18 mouse cellular contexts compared by ENCODE assay signal in the genomic region with DNA sequence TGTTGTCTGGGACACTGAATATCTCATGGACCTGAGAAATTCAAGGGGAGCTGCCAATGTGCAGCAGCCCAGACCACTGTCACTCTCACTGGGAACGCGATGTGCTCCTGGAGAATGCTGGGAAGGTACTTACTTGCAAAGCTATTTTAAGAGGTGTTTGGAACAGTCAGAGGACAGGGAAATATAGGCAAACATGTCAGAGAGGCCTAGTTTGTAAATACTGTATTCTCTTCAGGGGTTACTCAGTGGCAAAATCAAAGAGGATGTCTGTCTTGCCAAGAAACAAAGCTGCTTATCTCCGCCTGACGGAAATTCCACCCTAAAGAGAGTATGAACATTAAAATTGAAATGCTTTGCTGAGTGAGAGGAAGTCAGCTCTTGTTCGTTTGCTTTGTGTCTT. TPM values are rescaled to one million over a fixed set of nuclear protein-coding genes. Genes with fewer than 3 reads are reported as not detected.
DNase-seq lines count a peak whose midpoint lies in the region; ATAC-seq and TF ChIP-seq lines count a peak whose summit lies in the region.
"Had no signal": no experiment of that assay in that cellular context is flagged by ENCODE, and none has a peak within 500 bp of the region (broad histone marks: within the 10 kb centered on the region; RNA-seq: fewer than 3 reads in every experiment).

No protein-coding gene starts in this region.

- no peaks in the 10 kb centered on the region for H3K27me3 ChIP-seq in kidney, adult 2 months (replicated peaks; ENCODE audit: control insufficient read depth, insufficient read depth, low read length)
- no peaks in the 10 kb centered on the region for H3K27me3 ChIP-seq in kidney, embryonic 16.5 days (ENCODE audit: insufficient read depth, low read length)
- no peaks in the 10 kb centered on the region for H3K27me3 ChIP-seq in heart, adult 2 months (ENCODE audit: control insufficient read depth, insufficient read depth, low read length)
- no peaks in the 10 kb centered on the region for H3K27me3 ChIP-seq in heart, embryonic 16.5 days (ENCODE audit: control insufficient read depth, insufficient read depth, low read length)
- H3K27me3 ChIP-seq: forebrain, embryonic 15.5 days; liver, embryonic 13.5 days had no signal

- no peak overlapping the region for H3K27ac ChIP-seq in kidney, adult 2 months (ENCODE audit: insufficient read depth, low read depth, low read length)
- no peak overlapping the region for H3K27ac ChIP-seq in kidney, embryonic 16.5 days (ENCODE audit: low read length)
- peak overlapping the region; percentile 67 for H3K27ac ChIP-seq in heart, adult 2 months
- H3K27ac ChIP-seq in heart, embryonic 16.5 days (ENCODE audit: low read length): peak overlapping the region; percentile 97
- H3K27ac ChIP-seq: forebrain, embryonic 15.5 days; hindbrain, postnatal 0 days; layer of hippocampus, adult 2 months; liver, embryonic 13.5 days had no signal

- H3K4me1 ChIP-seq in kidney, adult 2 months (ENCODE audit: control insufficient read depth, insufficient read depth, low read length): no peaks in the 10 kb centered on the region
- no peaks in the 10 kb centered on the region for H3K4me1 ChIP-seq in kidney, embryonic 16.5 days (ENCODE audit: insufficient read depth, low read length)
- peaks cover 3% of the 10 kb centered on the region for H3K4me1 ChIP-seq in heart, adult 2 months (ENCODE audit: control insufficient read depth, insufficient read depth, low read length)
- H3K4me1 ChIP-seq in heart, embryonic 16.5 days (ENCODE audit: control insufficient read depth, insufficient read depth, low read length): peaks cover 22% of the 10 kb centered on the region
- H3K4me1 ChIP-seq: forebrain, embryonic 15.5 days; liver, embryonic 13.5 days had no signal

- ATAC-seq in kidney, embryonic 16.5 days (ENCODE audit: low FRiP score, low TSS enrichment): no peak
- ATAC-seq in heart, embryonic 16.5 days (replicated peaks; ENCODE audit: extremely low read depth, insufficient read depth, low FRiP score): peak; percentile 96
- ATAC-seq: forebrain, embryonic 15.5 days; hindbrain, postnatal 0 days had no signal

- H3K4me3 ChIP-seq in kidney, adult 2 months (ENCODE audit: insufficient read depth, low read depth, low read length): no peak overlapping the region
- H3K4me3 ChIP-seq in kidney, embryonic 16.5 days (ENCODE audit: low read length): no peak overlapping the region
- no peak overlapping the region for H3K4me3 ChIP-seq in heart, adult 2 months
- H3K4me3 ChIP-seq in heart, embryonic 16.5 days (ENCODE audit: low read length): no peak overlapping the region
- H3K4me3 ChIP-seq: forebrain, embryonic 15.5 days; layer of hippocampus, adult 2 months; liver, embryonic 13.5 days had no signal

- TF ChIP-seq EP300 in heart, adult 2 months (IDR thresholded peaks at IDR 0.05; ENCODE audit: insufficient read depth, low read depth, low read length): peak; percentile 100

- intact Hi-C loops in heart, adult 2 months (cut with DNase I): loop anchor here (5.0 kb wide), 1 partner anchor 42 kb away; no protein-coding TSS in a partner anchor

- WGBS in kidney, adult 2 months: 57% methylated on average over 5 of the region's 5 CpGs
- 68% methylated on average over 5 of the region's 5 CpGs for WGBS in kidney, embryonic 16.5 days
- 6% methylated on average over 5 of the region's 5 CpGs for WGBS in heart, adult 2 months
- 9% methylated on average over 5 of the region's 5 CpGs for WGBS in heart, embryonic 16.5 days

- DNase-seq in kidney, adult 2 months: peak; percentile 39
- DNase-seq in heart, adult 2 months: peak; percentile 52 to 80
- DNase-seq in lung, postnatal 10 days: peak; percentile 65
- no peak for DNase-seq in urinary bladder, postnatal 10 days (ENCODE audit: low spot score)
- DNase-seq in layer of hippocampus, postnatal 14 days (ENCODE audit: low spot score in 2 of 2): no peak
- no peak for DNase-seq in right cerebral cortex, postnatal 25 days
- DNase-seq: cerebellum, adult 2 months; gastrocnemius, postnatal 36 days; liver, embryonic 13.5 days; thymus, adult 18-20 months had no signal

- H3K9ac ChIP-seq in kidney, embryonic 16.5 days (replicated peaks; ENCODE audit: low read length): no peak overlapping the region
- no peak overlapping the region for H3K9ac ChIP-seq in heart, adult 2 months (ENCODE audit: low read depth, low read length)
- H3K9ac ChIP-seq in heart, embryonic 16.5 days (ENCODE audit: low read length): no peak overlapping the region
- H3K9ac ChIP-seq: forebrain, embryonic 15.5 days; liver, embryonic 13.5 days had no signal

- no peak for TF ChIP-seq POLR2A in kidney, adult 2 months (IDR thresholded peaks at IDR 0.05; ENCODE audit: low read depth, low read length)
- TF ChIP-seq POLR2A in heart, adult 2 months (IDR thresholded peaks at IDR 0.05; ENCODE audit: insufficient read depth, low read depth, low read length): peak; percentile 41; the same call in 1 of the 2 replicates

- H3K4me2 ChIP-seq in kidney, embryonic 16.5 days (replicated peaks; ENCODE audit: low read depth, low read length): no peak overlapping the region
- peak overlapping the region; percentile 18 for H3K4me2 ChIP-seq in heart, embryonic 16.5 days (ENCODE audit: low read depth, low read length)
- H3K4me2 ChIP-seq: forebrain, embryonic 15.5 days; liver, embryonic 13.5 days; midbrain, embryonic 11.5 days had no signal

- H3K36me3 ChIP-seq in kidney, adult 2 months (ENCODE audit: control insufficient read depth, insufficient read depth, low read length): no peaks in the 10 kb centered on the region
- no peaks in the 10 kb centered on the region for H3K36me3 ChIP-seq in kidney, embryonic 16.5 days (ENCODE audit: insufficient read depth, low read length)
- peaks cover 26% of the 10 kb centered on the region for H3K36me3 ChIP-seq in heart, adult 2 months (ENCODE audit: control insufficient read depth, insufficient read depth, low read length)
- no peaks in the 10 kb centered on the region for H3K36me3 ChIP-seq in heart, embryonic 16.5 days (ENCODE audit: control insufficient read depth, insufficient read depth)
- H3K36me3 ChIP-seq: forebrain, embryonic 15.5 days; liver, embryonic 13.5 days had no signal

- no peak for TF ChIP-seq CTCF in kidney, adult 2 months (conservative IDR thresholded peaks at IDR 0.05; ENCODE audit: insufficient read depth, insufficient read length, low read depth, low read length)
- no peak for TF ChIP-seq CTCF in heart, adult 2 months (IDR thresholded peaks at IDR 0.05)

- no peaks in the 10 kb centered on the region for H3K9me3 ChIP-seq in kidney, embryonic 16.5 days (ENCODE audit: low read length)
- no peaks in the 10 kb centered on the region for H3K9me3 ChIP-seq in heart, embryonic 16.5 days (replicated peaks; ENCODE audit: control insufficient read depth, low read length)
- H3K9me3 ChIP-seq: forebrain, embryonic 15.5 days; liver, embryonic 13.5 days had no signal

- H3K79me2 ChIP-seq in heart, adult 2 months (replicated peaks; ENCODE audit: control insufficient read depth, insufficient read depth, low read length): no peaks in the 10 kb centered on the region

RNA-seq across cellular contexts. Expression of a gene that starts 17.3 kb away (rescaled TPM):
- 0.01 and 0.06 TPM in 2 replicates for polyA plus RNA-seq in kidney, adult 2 months (2012; rRNA removed)
- polyA plus RNA-seq in kidney, embryonic 16.5 days (2015; fragmentation: Nextera tagmentation; extraction: Ambion mirVana): 0.21 and 0.29 TPM in 2 replicates
- total RNA-seq in heart, adult 2 months (2021): 10 to 100 TPM; 67.4 to 83.6 TPM
- polyA plus RNA-seq in heart, adult 2 months (2012; rRNA removed): 26.1 and 52.0 TPM in 2 replicates
- 17.9 and 19.0 TPM in 2 replicates for polyA plus RNA-seq in heart, embryonic 16.5 days (2015; fragmentation: Nextera tagmentation; extraction: Ambion mirVana)
- 1 to 10 TPM; 4.0 to 5.0 TPM for total RNA-seq in layer of hippocampus, postnatal 14 days (2021)
- total RNA-seq: gastrocnemius, postnatal 36 days; MEL had no signal
- polyA plus RNA-seq: C2C12 had no signal

Comparison
In these comparisons a context has a peak if more than half of its experiments do, and no peak if none do; other contexts are left out.
1. DNase-seq: peak in kidney, adult 2 months (single experiment), heart, adult 2 months (2 of 2) and lung, postnatal 10 days (single experiment); none in urinary bladder, postnatal 10 days (single experiment), layer of hippocampus, postnatal 14 days (0 of 2) and right cerebral cortex, postnatal 25 days (single experiment).
2. H3K27ac ChIP-seq: peak in heart, adult 2 months (single experiment) and heart, embryonic 16.5 days (single experiment); none in kidney, adult 2 months (single experiment) and kidney, embryonic 16.5 days (single experiment).
3. RNA of a gene that starts 17.3 kb away (polyA plus RNA-seq): 26.1 to 52.0 TPM in heart, adult 2 months and 17.9 to 19.0 TPM in heart, embryonic 16.5 days; 0.21 to 0.29 TPM in kidney, embryonic 16.5 days and 0.01 to 0.06 TPM in kidney, adult 2 months; every median in the first group is over 10 times any median in the second.